Mouse (Mus musculus) CD4-positive naive resting alpha-beta T cell, adult 76 days (primary cell): ENCODE measurements around the gene Olfr1136. TPM values are rescaled to one million over a fixed set of nuclear protein-coding genes. Genes with fewer than 3 reads are reported as not detected.

ENCODE experiments used
- total RNA-seq: library from RNA; stranded (reverse); gene quantifications from one replicate; pipeline ENCODE4 v1.2.4, GENCODE M21; 2023

The Olfr1136 gene
- not detected for total RNA-seq

GRCm38 (mm10) chr2:87693847-87694246, at the start of gene Olfr1136:
TSS of gene Olfr1136 (minus strand) at chr2:87693947.

GRCm38 (mm10) chr2:87743452-87743851, 49.7 kb upstream of the Olfr1136 start, which contains the start of gene Olfr1140:
TSS of gene Olfr1140 (plus strand) at chr2:87743752.

DNA sequence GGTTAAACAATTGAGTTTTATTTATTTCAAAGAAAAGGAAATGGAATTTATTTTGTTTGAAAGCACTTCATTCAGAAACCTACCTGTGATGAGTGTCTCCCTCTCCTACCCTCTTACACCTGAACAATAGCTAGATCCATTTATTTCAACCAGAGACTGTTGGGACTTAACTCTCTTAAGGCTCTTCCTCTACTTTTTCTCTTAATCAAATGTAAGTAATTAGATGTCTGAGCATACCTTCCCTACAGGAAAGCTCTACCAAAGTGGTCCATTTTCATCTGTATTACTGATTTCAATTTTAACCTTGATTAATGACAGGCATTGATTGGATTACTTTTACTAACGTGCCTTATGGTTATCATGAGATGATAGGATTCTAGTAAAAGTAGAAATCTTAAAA, 46.1 kb upstream of the Olfr1136 start, which contains the start of gene Olfr1138:
TSS of gene Olfr1138 (minus strand) at position 101 of the 400 bp plus-strand sequence.

DNA sequence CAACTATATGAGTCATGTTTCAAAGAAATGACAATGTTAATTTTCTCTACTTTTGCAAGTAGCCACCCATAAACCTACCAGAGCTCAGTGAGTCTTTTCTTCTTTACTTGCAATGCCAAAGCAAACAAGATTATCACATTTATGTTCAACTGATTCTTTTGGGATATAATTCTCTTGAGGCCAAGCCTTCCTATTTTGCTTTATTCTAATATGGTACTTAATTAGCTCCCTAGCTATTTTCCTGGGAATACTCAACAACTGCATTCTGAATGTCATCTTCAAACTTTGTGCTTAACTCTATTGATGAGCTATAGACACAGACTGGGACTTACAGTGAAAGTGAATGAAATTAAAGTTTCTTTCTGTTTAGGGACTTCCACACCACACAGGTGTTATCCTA, 19.3 kb upstream of the Olfr1136 start, which contains the start of gene Olfr1137:
TSS of gene Olfr1137 (minus strand) at position 101 of the 400 bp plus-strand sequence.

DNA sequence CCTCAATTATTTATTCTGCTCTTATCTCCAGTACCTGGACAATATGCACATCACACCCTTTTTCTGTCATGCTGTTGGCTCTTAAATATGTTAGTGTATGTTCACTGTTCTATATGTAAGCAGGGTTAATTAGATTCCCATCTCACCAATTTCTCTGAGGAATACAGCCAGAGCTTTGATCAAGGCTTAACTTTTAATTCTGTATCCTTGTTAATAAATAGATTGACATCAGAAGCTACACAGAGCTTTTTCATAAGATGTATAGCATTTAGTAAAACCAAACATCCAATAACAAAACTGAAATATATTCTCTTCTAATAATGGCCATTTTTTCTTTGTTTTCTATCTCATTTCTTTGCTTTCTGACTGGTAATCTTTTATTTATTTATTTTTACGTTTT, 20.2 kb downstream of the Olfr1136 start, which contains the start of gene Olfr1135:
TSS of gene Olfr1135 (minus strand) at position 101 of the 400 bp plus-strand sequence.

DNA sequence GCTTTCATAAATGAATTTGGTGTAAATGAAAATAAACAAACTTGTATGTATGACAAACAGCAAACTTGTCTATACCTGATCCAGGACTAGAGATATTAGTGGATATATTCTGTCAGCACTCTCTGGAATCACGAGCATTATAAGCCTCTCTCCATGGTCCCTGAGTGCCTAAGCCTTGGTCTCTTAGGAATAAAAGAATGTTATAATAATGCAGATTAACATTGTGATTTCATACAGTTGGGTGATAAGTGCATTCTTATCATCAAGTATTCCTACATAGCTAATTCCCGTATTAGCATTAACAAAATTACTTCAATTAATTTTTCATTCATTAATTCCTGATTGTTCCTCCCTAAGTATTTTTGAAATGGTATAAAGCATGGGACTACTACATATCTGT, 35.4 kb downstream of the Olfr1136 start, which contains the start of gene Olfr1134:
TSS of gene Olfr1134 (minus strand) at position 101 of the 400 bp plus-strand sequence.

GRCm38 (mm10) chr2:87647274-87647673, 46.5 kb downstream of the Olfr1136 start, which contains the start of gene Olfr1133:
TSS of gene Olfr1133 (minus strand) at chr2:87647374.

Other genes starting within 250 kb of the Olfr1136 start
- not detected for gene Olfr1126, start 240.0 kb downstream of the Olfr1136 start, total RNA-seq
- gene Pramel7, start 196.9 kb downstream of the Olfr1136 start, total RNA-seq = not detected
- gene Pramel6, start 187.4 kb downstream of the Olfr1136 start, total RNA-seq = not detected
- gene Olfr153, start 162.2 kb downstream of the Olfr1136 start, total RNA-seq = not detected
- gene Olfr1128, start 148.4 kb downstream of the Olfr1136 start, total RNA-seq = not detected
- gene Olfr1129, start 120.0 kb downstream of the Olfr1136 start, total RNA-seq = not detected
- gene Olfr1130, start 87.7 kb downstream of the Olfr1136 start, total RNA-seq = not detected
- not detected for gene Olfr1131, start 66.8 kb downstream of the Olfr1136 start, total RNA-seq
- gene Olfr1132, start 56.4 kb downstream of the Olfr1136 start, total RNA-seq = not detected
- not detected for gene Olfr1133, start 46.6 kb downstream of the Olfr1136 start, total RNA-seq
- not detected for gene Olfr1134, start 35.5 kb downstream of the Olfr1136 start, total RNA-seq
- not detected for gene Olfr1135, start 20.3 kb downstream of the Olfr1136 start, total RNA-seq
- not detected for gene Olfr1137, start 19.2 kb upstream of the Olfr1136 start, total RNA-seq
- not detected for gene Olfr1138, start 46.0 kb upstream of the Olfr1136 start, total RNA-seq
- gene Olfr1140, start 49.8 kb upstream of the Olfr1136 start, total RNA-seq = not detected
- not detected for gene Olfr1141, start 60.0 kb upstream of the Olfr1136 start, total RNA-seq
- gene Olfr152, start 85.5 kb upstream of the Olfr1136 start, total RNA-seq = not detected
- not detected for gene Olfr1143, start 106.6 kb upstream of the Olfr1136 start, total RNA-seq
- not detected for gene Olfr1145, start 115.9 kb upstream of the Olfr1136 start, total RNA-seq
- gene Olfr1148, start 136.6 kb upstream of the Olfr1136 start, total RNA-seq = not detected
- gene Olfr1150-ps1, start 150.0 kb upstream of the Olfr1136 start, total RNA-seq = not detected
- not detected for gene Olfr1151, start 161.9 kb upstream of the Olfr1136 start, total RNA-seq
- gene Olfr1152, start 172.5 kb upstream of the Olfr1136 start, total RNA-seq = not detected
- not detected for gene Olfr1153, start 201.0 kb upstream of the Olfr1136 start, total RNA-seq
- not detected for gene Olfr1154, start 211.2 kb upstream of the Olfr1136 start, total RNA-seq